Mouse (Mus musculus) cerebellum, adult 2 months (tissue): Measurements from ENCODE around the gene Caprin1.
A peak's percentile ranks its signal among the peaks of the same experiment; 100 is the strongest.

Experiments used
- CTCF ChIP-seq: fragments of 200-500 bp; IDR thresholded peaks from 2 replicates; pipeline ENCODE4 v1.5.1; 2011; ENCODE audit warnings: low read depth, mild to moderate bottlenecking, control low read depth, low read length, moderate library complexity, borderline replicate concordance; ENCODE audit not compliant: insufficient read depth
- POLR2A ChIP-seq: fragments of 200-500 bp; IDR thresholded peaks from 2 replicates; pipeline ENCODE4 v1.6.1; 2011; ENCODE audit warnings: low read length, control low read depth, borderline replicate concordance; ENCODE audit not compliant: insufficient read depth

DNA sequence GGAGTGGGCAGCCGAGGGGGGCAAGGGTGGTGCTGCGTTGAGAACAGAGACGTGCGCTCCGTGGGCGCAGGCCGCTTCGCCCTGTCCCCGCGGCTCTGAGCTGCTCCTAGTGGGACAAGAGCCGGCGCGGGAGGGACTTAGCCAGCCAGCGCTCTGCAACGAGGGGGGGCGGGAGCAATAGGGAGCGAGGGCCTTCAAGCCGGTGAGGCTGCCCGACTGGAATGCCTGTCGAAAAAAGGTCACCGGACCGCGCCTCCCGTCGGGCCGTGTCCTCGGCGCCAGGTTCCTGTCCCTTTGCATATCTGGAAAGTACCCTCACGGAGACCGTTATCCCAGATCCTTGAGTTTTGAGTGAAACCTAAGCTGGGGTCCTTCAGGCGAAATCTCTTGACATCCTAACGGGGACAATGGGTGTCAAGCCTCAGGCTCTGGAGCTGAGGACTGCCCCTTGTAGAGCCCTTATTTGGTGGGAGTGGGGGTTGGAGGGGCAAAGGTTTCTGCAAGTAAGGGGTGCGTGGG lies at the start of gene Caprin1:
- TF ChIP-seq CTCF (no peak), POLR2A (peak; percentile 77)
